ENCODE assay signal across 21 mouse cellular contexts in genomic region chr16:24216828-24217227, GRCm38 (mm10).
DNase-seq lines count a peak whose midpoint lies in the region; ATAC-seq lines count a peak whose summit lies in the region.
"Had no signal": no experiment of that assay in that cellular context is flagged by ENCODE, and none has a peak within 500 bp of the region (broad histone marks: within the 10 kb centered on the region; RNA-seq: fewer than 3 reads in every experiment).

No protein-coding gene starts in this region.

- no peaks in the 10 kb centered on the region for H3K36me3 ChIP-seq in limb, embryonic 11.5 days (ENCODE audit: control insufficient read depth, insufficient read depth, low read length)
- no peaks in the 10 kb centered on the region for H3K36me3 ChIP-seq in limb, embryonic 10.5 days
- no peaks in the 10 kb centered on the region for H3K36me3 ChIP-seq in forebrain, embryonic 11.5 days (ENCODE audit: control insufficient read depth, insufficient read depth, low read length)
- H3K36me3 ChIP-seq: embryonic facial prominence, embryonic 15.5 days; forebrain, embryonic 12.5 days; heart, embryonic 15.5 days; hindbrain, embryonic 10.5 days; lung, embryonic 15.5 days; midbrain, embryonic 13.5 days had no signal

- no peak overlapping the region for H3K9ac ChIP-seq in limb, embryonic 11.5 days (ENCODE audit: low read length)
- H3K9ac ChIP-seq in forebrain, embryonic 11.5 days (ENCODE audit: low read length): no peak overlapping the region
- H3K9ac ChIP-seq: embryonic facial prominence, embryonic 15.5 days; forebrain, embryonic 12.5 days; heart, embryonic 15.5 days; liver, embryonic 14.5 days; lung, embryonic 15.5 days; midbrain, embryonic 13.5 days had no signal

- H3K9me3 ChIP-seq in limb, embryonic 11.5 days (ENCODE audit: control insufficient read depth, low read length): no peaks in the 10 kb centered on the region
- H3K9me3 ChIP-seq in limb, embryonic 10.5 days (replicated peaks): no peaks in the 10 kb centered on the region; the same call in 1 of the 2 replicates
- H3K9me3 ChIP-seq in forebrain, embryonic 11.5 days (ENCODE audit: control insufficient read depth, low read length): no peaks in the 10 kb centered on the region
- H3K9me3 ChIP-seq: embryonic facial prominence, embryonic 15.5 days; forebrain, embryonic 12.5 days; heart, embryonic 15.5 days; hindbrain, embryonic 10.5 days; lung, embryonic 15.5 days; midbrain, embryonic 13.5 days had no signal

- ATAC-seq in limb, embryonic 11.5 days (ENCODE audit: insufficient number of reproducible peaks, low FRiP score, low TSS enrichment, low read depth): 0 out of 2 replicates have a peak, but pooled peaks have one; percentile 26
- peak; percentile 66; the same call in 1 of the 2 replicates for ATAC-seq in monocyte, adult 5-6 weeks (replicated peaks; ENCODE audit: insufficient number of reproducible peaks, low FRiP score, low TSS enrichment, poor library complexity, severe bottlenecking)
- no peak for ATAC-seq in forebrain, embryonic 11.5 days (replicated peaks; ENCODE audit: low FRiP score)
- ATAC-seq: midbrain, embryonic 13.5 days had no signal

- H3K4me3 ChIP-seq in limb, embryonic 11.5 days (ENCODE audit: low read depth, low read length): no peak overlapping the region
- no peak overlapping the region for H3K4me3 ChIP-seq in limb, embryonic 10.5 days
- no peak overlapping the region for H3K4me3 ChIP-seq in forebrain, embryonic 11.5 days (ENCODE audit: low read depth, low read length)
- H3K4me3 ChIP-seq: embryonic facial prominence, embryonic 15.5 days; forebrain, embryonic 12.5 days; heart, embryonic 15.5 days; hindbrain, embryonic 10.5 days; lung, embryonic 15.5 days; midbrain, embryonic 13.5 days had no signal

- no peaks in the 10 kb centered on the region for H3K27me3 ChIP-seq in limb, embryonic 11.5 days (ENCODE audit: control insufficient read depth, insufficient read depth, low read length)
- H3K27me3 ChIP-seq in limb, embryonic 10.5 days (ENCODE audit: low read depth, poor library complexity, severe bottlenecking): no peaks in the 10 kb centered on the region
- no peaks in the 10 kb centered on the region for H3K27me3 ChIP-seq in forebrain, embryonic 11.5 days (ENCODE audit: control insufficient read depth, insufficient read depth, low read length)
- H3K27me3 ChIP-seq: embryonic facial prominence, embryonic 15.5 days; forebrain, embryonic 12.5 days; heart, embryonic 15.5 days; lung, embryonic 15.5 days; midbrain, embryonic 13.5 days had no signal

- no peak overlapping the region for H3K27ac ChIP-seq in limb, embryonic 11.5 days (replicated peaks; ENCODE audit: low read depth, low read length)
- no peak overlapping the region for H3K27ac ChIP-seq in limb, embryonic 10.5 days
- H3K27ac ChIP-seq in forebrain, embryonic 11.5 days (ENCODE audit: low read depth, low read length): no peak overlapping the region
- H3K27ac ChIP-seq: embryonic facial prominence, embryonic 15.5 days; forebrain, embryonic 12.5 days; heart, embryonic 15.5 days; hindbrain, embryonic 10.5 days; liver, embryonic 14.5 days; lung, embryonic 15.5 days; midbrain, embryonic 13.5 days had no signal

- H3K4me1 ChIP-seq in limb, embryonic 11.5 days (ENCODE audit: control insufficient read depth, insufficient read depth, low read length): no peaks in the 10 kb centered on the region
- peaks cover 16% of the 10 kb centered on the region for H3K4me1 ChIP-seq in limb, embryonic 10.5 days
- H3K4me1 ChIP-seq in forebrain, embryonic 11.5 days (replicated peaks; ENCODE audit: control insufficient read depth, insufficient read depth, low read length): no peaks in the 10 kb centered on the region
- H3K4me1 ChIP-seq: heart, embryonic 15.5 days had no signal

- DNase-seq in limb, embryonic 11.5 days (ENCODE audit: low spot score): no peak
- DNase-seq in limb, embryonic 10.5 days (ENCODE audit: low spot score): no peak
- DNase-seq in T-cell, adult 2 months (ENCODE audit: low spot score): peak; percentile 24
- peak; percentile 63 for DNase-seq in thymus, postnatal 25 days
- DNase-seq in heart, postnatal 25 days (ENCODE audit: low spot score): no peak
- no peak for DNase-seq in embryo, embryonic 9.5 days (ENCODE audit: extremely low spot score)
- no peak for DNase-seq in forebrain, embryonic 11.5 days (ENCODE audit: low spot score)
- DNase-seq: adrenal gland, postnatal 10 days; cerebellum, postnatal 10 days; gastrocnemius, postnatal 25 days; kidney, adult 8-10 months; kidney, postnatal 25 days; lung, postnatal 4 days had no signal

- intact Hi-C loops in heart, postnatal 25 days (cut with DNase I): no loop called here

- H3K4me2 ChIP-seq in limb, embryonic 11.5 days (ENCODE audit: low read depth, severe bottlenecking): no peak overlapping the region
- H3K4me2 ChIP-seq in forebrain, embryonic 11.5 days (ENCODE audit: low read depth, low read length, severe bottlenecking): no peak overlapping the region
- H3K4me2 ChIP-seq: embryonic facial prominence, embryonic 15.5 days; forebrain, embryonic 12.5 days; heart, embryonic 15.5 days; lung, embryonic 15.5 days; midbrain, embryonic 13.5 days had no signal

- WGBS in limb, embryonic 11.5 days: 89% methylated on average over 5 of the region's 5 CpGs
- 85% methylated on average over 5 of the region's 5 CpGs for WGBS in limb, embryonic 10.5 days
- 97% methylated on average over 5 of the region's 5 CpGs for WGBS in forebrain, embryonic 11.5 days

Comparison
In these comparisons a context has a peak if more than half of its experiments do, and no peak if none do; other contexts are left out.
1. DNase-seq: peak in T-cell, adult 2 months (single experiment) and thymus, postnatal 25 days (single experiment); none in limb, embryonic 11.5 days (single experiment), limb, embryonic 10.5 days (single experiment), heart, postnatal 25 days (single experiment), embryo, embryonic 9.5 days (single experiment) and forebrain, embryonic 11.5 days (single experiment).